Mouse (Mus musculus): Measurements from ENCODE around the gene Lrrc20.
"Not testable (repeated sequence)": the region's sequence is repeated elsewhere in the genome, so short reads cannot be mapped to it uniquely, and the experiment has no call there.

DNA sequence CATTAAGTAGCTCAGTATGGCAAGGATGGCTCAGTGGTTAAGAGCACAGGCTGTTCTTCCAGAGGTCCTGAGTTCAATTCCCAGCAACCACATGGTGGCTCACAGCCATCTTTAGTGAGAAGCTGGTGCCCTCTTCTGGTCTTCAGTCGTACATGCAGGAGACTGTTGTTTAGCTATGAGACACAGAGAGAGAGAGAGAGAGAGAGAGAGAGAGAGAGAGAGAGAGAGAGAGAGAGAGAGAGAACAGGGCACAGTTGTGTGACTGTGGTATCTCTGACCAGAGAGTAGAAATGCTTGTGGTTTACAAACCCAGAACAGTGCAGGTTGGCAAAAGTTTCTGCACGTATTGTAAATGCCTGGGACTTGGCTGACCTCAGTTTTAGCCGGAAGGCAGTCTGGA lies 148.3 kb downstream of the Lrrc20 start:
- not testable (repeated sequence) for TF ChIP-seq CTCF, POLR2A (IDR thresholded peaks at IDR 0.05; ENCODE audit: insufficient read depth, low read depth, low read length)

Data from olfactory bulb, adult 2 months (tissue).